Mouse (Mus musculus) lung, postnatal 0 days (tissue): ENCODE measurements around the gene Prrt1.

Experiments used
- CTCF ChIP-seq: IDR thresholded peaks from 2 replicates; pipeline ENCODE4 v1.5.1; 2016; ENCODE audit warnings: antibody characterized with exemption, mild to moderate bottlenecking
- EP300 ChIP-seq: IDR thresholded peaks from 2 replicates; pipeline ENCODE4 v1.6.1; 2016; ENCODE audit warnings: antibody characterized with exemption, mild to moderate bottlenecking, control low read depth

GRCm38 (mm10) chr17:34670235-34670634 is 40.9 kb downstream of the Prrt1 start, which contains the start of gene Tnxb:
- TF ChIP-seq CTCF (no peak), EP300 (no peak)
